Mouse (Mus musculus) MEL (cell line): ENCODE results near the gene Arel1. TPM values are rescaled to one million over a fixed set of nuclear protein-coding genes. Genes with fewer than 3 reads are reported as not detected.

Source experiments
- DNase-seq: peaks from one replicate; pipeline ENCODE4 v3.0.0; 2011; ENCODE audit warnings: low read depth, low spot score
- H3K27ac ChIP-seq: 2 replicates; pipeline ENCODE4 v1.5.1; 2012; ENCODE audit warnings: low read depth, mild to moderate bottlenecking, control low read depth, low read length, moderate library complexity; ENCODE audit not compliant: control insufficient read depth
- H3K27me3 ChIP-seq, 2 experiments: fragments of 150-350 bp in 1 of 2; sonication (generic) in 1 of 2; 2 replicates each; pipeline ENCODE4 v1.6.1; 2012; ENCODE audit warnings: low read length in 2 of 2, mild to moderate bottlenecking in 2 of 2, improper control_type of control experiment in 1 of 2, moderate library complexity in 1 of 2; ENCODE audit not compliant: insufficient read depth in 2 of 2, control insufficient read depth in 1 of 2
- H3K36me3 ChIP-seq, 2 experiments: 2 replicates each; pipeline ENCODE4 v1.6.1; 2012 to 2014; ENCODE audit warnings: low read length in 2 of 2, improper control_type of control experiment in 1 of 2, inconsistent platforms in 1 of 2, mild to moderate bottlenecking in 1 of 2; ENCODE audit not compliant: insufficient read depth in 2 of 2, control insufficient read depth in 1 of 2
- H3K4me1 ChIP-seq, 2 experiments: fragments of 150-350 bp in 1 of 2; sonication (generic) in 1 of 2; 2 replicates each; pipeline ENCODE4 v1.6.1; 2012; ENCODE audit warnings: low read length in 2 of 2, improper control_type of control experiment in 1 of 2, mild to moderate bottlenecking in 1 of 2; ENCODE audit not compliant: insufficient read depth in 2 of 2, control insufficient read depth in 1 of 2
- H3K4me3 ChIP-seq, 2 experiments: fragments of 150-350 bp in 1 of 2; sonication (generic) in 1 of 2; 2 replicates each; pipeline ENCODE4 v1.5.1; 2012; ENCODE audit warnings: low read depth in 2 of 2, low read length in 2 of 2, mild to moderate bottlenecking in 2 of 2, moderate library complexity in 2 of 2, control low read depth in 1 of 2, improper control_type of control experiment in 1 of 2; ENCODE audit not compliant: control insufficient read depth in 1 of 2, insufficient read depth in 1 of 2
- H3K79me2 ChIP-seq: 2 replicates; pipeline ENCODE4 v1.6.1; 2012; ENCODE audit warnings: mild to moderate bottlenecking, low read length, moderate library complexity; ENCODE audit not compliant: control insufficient read depth, poor library complexity, insufficient read depth
- H3K9ac ChIP-seq: 2 replicates; pipeline ENCODE4 v1.6.1; 2012; ENCODE audit warnings: low read depth, mild to moderate bottlenecking, control low read depth, low read length, moderate library complexity; ENCODE audit not compliant: control insufficient read depth, poor library complexity, severe bottlenecking
- H3K9me3 ChIP-seq: fragments of 150-350 bp; sonication (generic); replicated peaks from 2 replicates; pipeline ENCODE4 v1.6.1; 2012; ENCODE audit warnings: mild to moderate bottlenecking, low read length, improper control_type of control experiment, moderate library complexity; ENCODE audit not compliant: insufficient read depth
- CHD2 ChIP-seq: IDR thresholded peaks from 2 replicates; pipeline ENCODE4 v1.6.1; 2011; ENCODE audit warnings: low read length, improper control_type of control experiment
- E2F4 ChIP-seq: IDR thresholded peaks from 2 replicates; pipeline ENCODE4 v1.6.1; 2011; ENCODE audit warnings: low read depth, low read length, improper control_type of control experiment, borderline replicate concordance
- EP300 ChIP-seq, 2 experiments: IDR thresholded peaks; 2 replicates each; pipeline ENCODE4 v1.6.1; 2011; ENCODE audit warnings: improper control_type of control experiment in 2 of 2, low read length in 2 of 2, low read depth in 1 of 2, mild to moderate bottlenecking in 1 of 2
- GABPA ChIP-seq: IDR thresholded peaks from 2 replicates; pipeline ENCODE4 v1.6.1; 2012; ENCODE audit warnings: low read depth, mild to moderate bottlenecking, inconsistent platforms, low read length, improper control_type of control experiment, moderate library complexity
- GATA1 ChIP-seq: IDR thresholded peaks from 2 replicates; pipeline ENCODE4 v1.6.1; 2011; ENCODE audit warnings: low read depth, low read length, improper control_type of control experiment
- HCFC1 ChIP-seq: IDR thresholded peaks from 2 replicates; pipeline ENCODE4 v1.6.1; 2012; ENCODE audit warnings: low read depth, mild to moderate bottlenecking, inconsistent platforms, low read length, improper control_type of control experiment, moderate library complexity
- KAT2A ChIP-seq: conservative IDR thresholded peaks from 2 replicates; pipeline ENCODE4 v1.6.1; 2012; ENCODE audit warnings: low read depth, low read length, improper control_type of control experiment, inconsistent platforms
- MYC ChIP-seq: IDR thresholded peaks from 2 replicates; pipeline ENCODE4 v1.6.1; 2011; ENCODE audit warnings: low read depth, mild to moderate bottlenecking, low read length, improper control_type of control experiment, moderate library complexity
- NRF1 ChIP-seq: IDR thresholded peaks from 2 replicates; pipeline ENCODE4 v1.6.1; 2014; ENCODE audit warnings: low read depth, mild to moderate bottlenecking, inconsistent platforms, low read length, improper control_type of control experiment, moderate library complexity; ENCODE audit not compliant: poor library complexity, insufficient read depth, severe bottlenecking
- POLR2AphosphoS2 ChIP-seq: IDR thresholded peaks from 2 replicates; pipeline ENCODE4 v1.6.1; 2011; ENCODE audit warnings: low read length, improper control_type of control experiment
- RCOR1 ChIP-seq: IDR thresholded peaks from 2 replicates; pipeline ENCODE4 v1.6.1; 2012; ENCODE audit warnings: low read depth, mild to moderate bottlenecking, inconsistent platforms, low read length, improper control_type of control experiment
- USF1 ChIP-seq: IDR thresholded peaks from 2 replicates; pipeline ENCODE4 v1.6.1; 2014; ENCODE audit warnings: low read depth, mild to moderate bottlenecking, inconsistent platforms, low read length, improper control_type of control experiment, moderate library complexity
- USF2 ChIP-seq, 2 experiments: IDR thresholded peaks; 2 replicates each; pipeline ENCODE4 v1.6.1; 2011 to 2012; ENCODE audit warnings: improper control_type of control experiment in 2 of 2, low read length in 2 of 2, borderline replicate concordance in 1 of 2, inconsistent platforms in 1 of 2, low read depth in 1 of 2, mild to moderate bottlenecking in 1 of 2; ENCODE audit not compliant: insufficient read depth in 1 of 2
- ZC3H11A ChIP-seq: IDR thresholded peaks from 2 replicates; pipeline ENCODE4 v1.6.1; 2012; ENCODE audit warnings: low read depth, mild to moderate bottlenecking, inconsistent platforms, low read length, improper control_type of control experiment
- ZKSCAN1 ChIP-seq: IDR thresholded peaks from 2 replicates; pipeline ENCODE4 v1.6.1; 2012; ENCODE audit warnings: low read depth, mild to moderate bottlenecking, inconsistent platforms, low read length, improper control_type of control experiment, moderate library complexity
- ZNF384 ChIP-seq: IDR thresholded peaks from 2 replicates; pipeline ENCODE4 v1.6.1; 2012; ENCODE audit warnings: low read depth, mild to moderate bottlenecking, inconsistent platforms, low read length, improper control_type of control experiment
- polyA plus RNA-seq, 2 experiments: library from polyadenylated mRNA; stranded (reverse) in 1 of 2; unstranded in 1 of 2; fragments of >175 nt in 1 of 2; fragments of >200 nt in 1 of 2; gene quantifications; 2 replicates each; pipeline versions ENCODE4 v1.2.1 to v1.2.4; 2012; ENCODE audit warnings: low replicate concordance in 2 of 2, low read depth in 1 of 2; ENCODE audit not compliant: insufficient read length in 2 of 2, insufficient read depth in 1 of 2, missing spikeins in 1 of 2
- total RNA-seq: library from RNA; depleted of rRNA; stranded (reverse); fragments of 300-350 nt; gene quantifications from 2 replicates; pipeline ENCODE4 v1.2.3, GENCODE M21; 2012

Gene Arel1
- total and polyA plus RNA-seq, 3 experiments, result 37.2 to 82.5 (median 45.0) TPM

- no peaks in the 10 kb centered on the region for H3K79me2 ChIP-seq
- no peak overlapping the region for H3K9ac ChIP-seq
- no peak overlapping the region for H3K27ac ChIP-seq
- TF ChIP-seq POLR2AphosphoS2 (no peak), E2F4 (no peak), EP300 (IDR thresholded peaks at IDR 0.05; ENCODE audit: low read depth in 1 of 2, low read length in 2 of 2) (no peak), GABPA (no peak), ZNF384 (no peak), HCFC1 (no peak), CHD2 (no peak), NRF1 (no peak), KAT2A (no peak), ZC3H11A (no peak), MYC (no peak), USF2 (IDR thresholded peaks at IDR 0.05; ENCODE audit: borderline replicate concordance in 1 of 2, insufficient read depth in 1 of 2, low read depth in 1 of 2, low read length in 2 of 2) (no peak), RCOR1 (no peak), USF1 (no peak), GATA1 (no peak)
- H3K4me3 ChIP-seq, result no peak overlapping the region
- no peaks in the 10 kb centered on the region for H3K9me3 ChIP-seq
- H3K4me1 ChIP-seq, result peaks cover 0 to 7% of the 10 kb centered on the region in 2 experiments; a peak in 3 of 4 replicates
- H3K36me3 ChIP-seq, result no peaks in the 10 kb centered on the region
- no peak for DNase-seq
- peaks cover 0 to 3% of the 10 kb centered on the region in 2 experiments; a peak in 1 of 4 replicates for H3K27me3 ChIP-seq
These were observed 66.3 kb downstream of the Arel1 start for GRCm38 (mm10) chr12:84904399-84904798.

- H3K4me3 ChIP-seq, result no peak overlapping the region
- DNase-seq, result no peak
- no peak overlapping the region for H3K27ac ChIP-seq
- no peak overlapping the region for H3K9ac ChIP-seq
- no peaks in the 10 kb centered on the region; a peak in 1 of 4 replicates for H3K36me3 ChIP-seq
- no peaks in the 10 kb centered on the region for H3K79me2 ChIP-seq
- H3K4me1 ChIP-seq, result peaks cover 0 to 12% of the 10 kb centered on the region in 2 experiments; a peak in 3 of 4 replicates
- no peak for TF ChIP-seq ZKSCAN1
- H3K9me3 ChIP-seq, result no peaks in the 10 kb centered on the region
- H3K27me3 ChIP-seq, result peaks cover 0 to 3% of the 10 kb centered on the region in 2 experiments; a peak in 2 of 4 replicates
These were observed 70.4 kb downstream of the Arel1 start for GRCm38 (mm10) chr12:84900317-84900716.
